Mouse (Mus musculus): ENCODE measurements at regions not wholly inside any gene's neighbourhood (a gene's known extent, or its start where the extent isn't known, plus 50 kb on each side); places are given as distances from the start of the nearest gene placed in this dataset.

- TF ChIP-seq CTCF (conservative IDR thresholded peaks at IDR 0.05; ENCODE audit: insufficient read depth, insufficient read length, low read depth, low read length) (no peak), POLR2A (IDR thresholded peaks at IDR 0.05; ENCODE audit: low read depth, low read length) (no peak)
Measured at GRCm38 (mm10) chr13:35177305-35177704, 150.4 kb upstream of the Eci2 start.
